Mouse (Mus musculus) kidney, embryonic 14.5 days (tissue): ENCODE measurements around the gene Gadd45gip1. TPM values are rescaled to one million over a fixed set of nuclear protein-coding genes. Genes with fewer than 3 reads are reported as not detected.
"Not testable (repeated sequence)": the region's sequence is repeated elsewhere in the genome, so short reads cannot be mapped to it uniquely, and the experiment has no call there.

Source experiments
- ATAC-seq: fragments of 200-750 bp; cut with Nextera tagmentation; 2 replicates; pipeline ENCODE4 v1.8.0; 2017; ENCODE audit warnings: moderate number of reproducible peaks, mild to moderate bottlenecking, moderate TSS enrichment, moderate library complexity; ENCODE audit not compliant: low FRiP score, low TSS enrichment
- H3K27ac ChIP-seq: fragments of 300-500 bp; sonication (generic); 2 replicates; pipeline ENCODE4 v1.5.1; 2014; ENCODE audit warnings: low read depth, mild to moderate bottlenecking, low read length, moderate library complexity, mixed read lengths
- H3K27me3 ChIP-seq: fragments of 300-500 bp; sonication (generic); 2 replicates; pipeline ENCODE4 v1.6.1; 2014; ENCODE audit warnings: mild to moderate bottlenecking, low read length; ENCODE audit not compliant: control insufficient read depth, insufficient read depth
- H3K36me3 ChIP-seq: fragments of 300-500 bp; sonication (generic); 2 replicates; pipeline ENCODE4 v1.6.1; 2014; ENCODE audit warnings: low read length, mixed read lengths; ENCODE audit not compliant: control insufficient read depth, insufficient read depth
- H3K4me1 ChIP-seq: fragments of 300-500 bp; sonication (generic); 2 replicates; pipeline ENCODE4 v1.6.1; 2014; ENCODE audit warnings: low read length, mixed read lengths; ENCODE audit not compliant: control insufficient read depth, insufficient read depth
- H3K4me2 ChIP-seq: fragments of 300-500 bp; sonication (generic); replicated peaks from 2 replicates; pipeline ENCODE4 v1.6.1; 2014; ENCODE audit warnings: low read depth, mild to moderate bottlenecking, low read length
- H3K4me3 ChIP-seq: fragments of 300-500 bp; sonication (generic); 2 replicates; pipeline ENCODE4 v1.5.1; 2014; ENCODE audit warnings: mild to moderate bottlenecking, low read length
- H3K9ac ChIP-seq: fragments of 300-500 bp; sonication (generic); 2 replicates; pipeline ENCODE4 v1.6.1; 2014; ENCODE audit warnings: low read depth, mild to moderate bottlenecking, low read length, moderate library complexity
- H3K9me3 ChIP-seq: fragments of 300-500 bp; sonication (generic); 2 replicates; pipeline ENCODE4 v1.6.1; 2016; ENCODE audit warnings: low read length; ENCODE audit not compliant: control insufficient read depth
- WGBS: fragments of 180-500 bp; shearing (Covaris S2); extraction: QIAGEN DNeasy Blood & Tissue Kit; methylation state at CpG from one replicate; pipeline ENCODE4 v1.1.7; 2014; 5-methylcytosine and 5-hydroxymethylcytosine counted together
- polyA plus RNA-seq: library from polyadenylated mRNA; unstranded; fragments of >200 nt; fragmentation: Nextera tagmentation; extraction: Ambion mirVana; gene quantifications from 2 replicates; pipeline ENCODE4 v1.2.1, GENCODE M21; 2014

The Gadd45gip1 gene
- polyA plus RNA-seq, 1 experiment from 2014 or later, result 49.2 TPM

- Histone ChIP-seq H3K27ac (no peak overlapping the region), H3K4me1 (0 out of 2 replicates have a peak, but pooled peaks cover 5% of the 10 kb centered on the region), H3K4me3 (no peak overlapping the region), H3K9ac (no peak overlapping the region), H3K9me3 (no peaks in the 10 kb centered on the region), H3K27me3 (peaks cover 24% of the 10 kb centered on the region), H3K36me3 (no peaks in the 10 kb centered on the region), H3K4me2 (no peak overlapping the region)
- ATAC-seq, result no peak
- 45% methylated on average over 19 of the region's 19 CpGs for whole genome bisulfite sequencing
Observed at GRCm38 (mm10) chr8:84814555-84815441, 16.5 kb upstream of the Gadd45gip1 start.

GRCm38 (mm10) chr8:84815547-84815946 lies 15.8 kb upstream of the Gadd45gip1 start:
- H3K4me3 ChIP-seq, result no peak overlapping the region
- no peaks in the 10 kb centered on the region for H3K36me3 ChIP-seq
- no peak overlapping the region for H3K27ac ChIP-seq
- peaks cover 21% of the 10 kb centered on the region for H3K27me3 ChIP-seq
- H3K4me1 ChIP-seq, result 0 out of 2 replicates have a peak, but pooled peaks cover 5% of the 10 kb centered on the region
- no peak overlapping the region for H3K4me2 ChIP-seq
- no peaks in the 10 kb centered on the region for H3K9me3 ChIP-seq
- no peak overlapping the region for H3K9ac ChIP-seq
- peak; percentile 69 for ATAC-seq
- WGBS, result 9% methylated on average over 9 of the region's 9 CpGs

- H3K4me2 ChIP-seq, result no peak overlapping the region
- H3K9ac ChIP-seq, result no peak overlapping the region
- peaks cover 17% of the 10 kb centered on the region for H3K27me3 ChIP-seq
- ATAC-seq, result no peak
- 79% methylated on average over 17 of the region's 17 CpGs for WGBS
- 0 out of 2 replicates have a peak, but pooled peaks cover 2% of the 10 kb centered on the region for H3K4me1 ChIP-seq
- H3K9me3 ChIP-seq, result no peaks in the 10 kb centered on the region
- no peak overlapping the region for H3K4me3 ChIP-seq
- H3K27ac ChIP-seq, result no peak overlapping the region
- no peaks in the 10 kb centered on the region for H3K36me3 ChIP-seq
Observed at GRCm38 (mm10) chr8:84816117-84816516, 15.2 kb upstream of the Gadd45gip1 start.

GRCm38 (mm10) chr8:84822723-84823122 lies 8.6 kb upstream of the Gadd45gip1 start, which contains the start of gene Dand5:
Dand5 (minus strand) TSS chr8:84822823.
- Histone ChIP-seq H3K36me3 (no peaks in the 10 kb centered on the region), H3K9me3 (no peaks in the 10 kb centered on the region), H3K4me2 (peak within 1 kb of the TSS; percentile 40; the same call in 1 of the 2 replicates), H3K4me1 (no peaks in the 10 kb centered on the region), H3K4me3 (no peak within 1 kb of the TSS; the same call in 1 of the 2 replicates), H3K27ac (no peak within 1 kb of the TSS), H3K9ac (peak within 1 kb of the TSS; percentile 23; the same call in 1 of the 2 replicates), H3K27me3 (no peaks in the 10 kb centered on the region)
- no peak for ATAC-seq
- 44% methylated on average over 3 of the region's 3 CpGs for WGBS

DNA sequence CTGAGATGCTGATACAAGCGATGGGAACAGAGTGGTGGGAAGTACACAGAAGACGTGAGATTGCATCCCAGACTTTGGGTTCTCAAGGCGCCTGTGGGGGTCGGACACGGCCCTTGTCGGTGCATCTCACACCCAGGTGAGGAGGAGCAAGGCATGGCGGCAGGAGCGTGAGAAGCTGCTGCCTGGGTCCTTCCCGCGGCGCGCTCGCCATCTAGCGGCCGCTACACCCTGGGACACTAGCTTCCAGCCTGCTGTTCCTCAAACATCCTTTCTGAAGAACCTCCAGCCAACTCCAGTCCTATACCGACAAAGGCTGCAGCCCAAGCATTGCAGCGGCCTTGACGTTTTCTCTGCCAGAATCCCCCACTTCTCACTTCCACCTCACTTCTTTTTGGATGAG lies 7.7 kb upstream of the Gadd45gip1 start:
- 2% methylated on average over 18 of the region's 18 CpGs for WGBS
- Histone ChIP-seq H3K9me3 (no peaks in the 10 kb centered on the region), H3K27me3 (no peaks in the 10 kb centered on the region), H3K9ac (peak overlapping the region; percentile 23; the same call in 1 of the 2 replicates), H3K36me3 (no peaks in the 10 kb centered on the region), H3K4me3 (no peak overlapping the region; the same call in 1 of the 2 replicates), H3K4me1 (no peaks in the 10 kb centered on the region), H3K4me2 (peak overlapping the region; percentile 40; the same call in 1 of the 2 replicates), H3K27ac (no peak overlapping the region)
- ATAC-seq, result peak; percentile 89

DNA sequence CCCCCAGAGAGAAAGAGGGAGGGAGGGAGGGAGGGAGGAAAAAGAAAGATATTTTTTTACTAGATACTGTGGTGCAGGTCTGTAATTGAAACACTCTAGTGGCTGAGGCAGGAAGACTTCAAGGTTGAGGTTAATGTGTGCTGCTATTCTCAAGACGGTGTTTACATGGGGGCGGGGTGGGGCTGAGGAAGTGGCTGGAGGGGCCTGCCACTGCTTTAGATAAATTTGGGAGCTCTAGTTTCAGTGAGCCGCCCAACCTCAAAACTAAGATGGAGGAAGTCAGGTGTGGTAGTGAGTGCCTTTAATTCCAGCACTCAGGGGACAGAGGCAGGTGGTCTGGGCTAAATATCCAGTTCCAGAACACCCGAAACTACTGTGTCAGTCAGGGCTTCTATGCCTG lies 5.7 kb upstream of the Gadd45gip1 start:
- Histone ChIP-seq H3K27ac (no peak overlapping the region), H3K27me3 (no peaks in the 10 kb centered on the region), H3K9ac (no peak overlapping the region), H3K4me1 (no peaks in the 10 kb centered on the region), H3K9me3 (no peaks in the 10 kb centered on the region), H3K36me3 (no peaks in the 10 kb centered on the region), H3K4me2 (no peak overlapping the region), H3K4me3 (no peak overlapping the region)
- WGBS, result 57% methylated on average over 4 of the region's 4 CpGs
- no peak for ATAC-seq

- not testable (repeated sequence) for H3K4me3 ChIP-seq, H3K27me3 ChIP-seq, H3K27ac ChIP-seq, H3K9me3 ChIP-seq, H3K36me3 ChIP-seq, H3K4me2 ChIP-seq, H3K4me1 ChIP-seq, ATAC-seq, H3K9ac ChIP-seq
- WGBS, result 81% methylated on average over 1 of the region's 2 CpGs
Observed at GRCm38 (mm10) chr8:84826518-84826917, 4.8 kb upstream of the Gadd45gip1 start.

DNA sequence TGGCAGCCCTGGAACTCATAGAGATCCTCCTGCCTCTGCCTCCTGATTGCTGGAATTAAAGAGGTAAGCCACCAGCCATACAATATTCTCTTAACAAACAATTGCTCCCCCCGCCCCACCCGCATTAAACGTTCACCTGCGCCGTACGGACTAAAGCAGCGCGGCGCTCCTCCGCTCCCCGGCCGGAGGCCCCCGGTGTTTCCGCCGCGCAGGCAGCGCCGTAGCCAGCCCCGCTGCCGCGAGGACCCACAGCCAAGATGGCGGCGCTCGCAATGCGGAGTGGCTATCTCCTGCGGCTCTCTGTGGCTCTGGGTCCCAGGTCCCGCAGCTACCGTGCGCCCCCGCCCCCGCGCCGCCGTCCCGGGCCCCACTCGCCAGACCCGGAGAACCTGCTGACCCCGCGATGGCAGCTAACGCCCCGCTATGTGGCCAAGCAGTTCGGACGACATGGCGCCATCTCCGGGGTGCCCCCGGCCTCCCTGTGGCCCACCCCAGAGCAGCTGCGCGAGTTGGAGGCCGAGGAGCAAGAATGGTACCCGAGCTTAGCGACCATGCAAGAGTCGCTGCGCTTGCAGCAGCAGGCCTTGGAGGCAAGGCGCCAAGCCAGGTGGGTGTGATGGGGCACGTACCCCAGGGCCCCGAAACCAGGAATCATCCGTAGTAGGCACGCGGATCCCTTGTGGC lies 854 bp downstream of the Gadd45gip1 start:
- H3K27ac ChIP-seq, result peak overlapping the region; percentile 90
- WGBS, result under 1% methylated on average over 59 of the region's 59 CpGs
- H3K27me3 ChIP-seq, result no peaks in the 10 kb centered on the region
- peak overlapping the region; percentile 96 for H3K9ac ChIP-seq
- ATAC-seq, result peak; percentile 67
- H3K4me3 ChIP-seq, result peak overlapping the region; percentile 80
- peak overlapping the region; percentile 51 for H3K4me2 ChIP-seq
- H3K36me3 ChIP-seq, result peaks cover 38% of the 10 kb centered on the region
- peaks cover 13% of the 10 kb centered on the region for H3K4me1 ChIP-seq
- H3K9me3 ChIP-seq, result no peaks in the 10 kb centered on the region
